Mouse (Mus musculus) embryonic facial prominence, embryonic 10.5 days (tissue): ENCODE data around the gene Dynlt1a. TPM values are rescaled to one million over a fixed set of nuclear protein-coding genes. Genes with fewer than 3 reads are reported as not detected.
"Not testable (repeated sequence)": the region's sequence is repeated elsewhere in the genome, so short reads cannot be mapped to it uniquely, and the experiment has no call there.

ENCODE experiments used
- DNase-seq: peaks from one replicate; pipeline ENCODE4 v3.0.0-alpha.2; 2017; ENCODE audit warnings: low spot score
- H3K27ac ChIP-seq: fragments of 300-500 bp; sonication (generic); replicated peaks from 2 replicates; pipeline ENCODE4 v1.5.1; 2016; ENCODE audit warnings: mild to moderate bottlenecking
- H3K27me3 ChIP-seq: fragments of 300-500 bp; sonication (generic); replicated peaks from 2 replicates; pipeline ENCODE4 v1.6.1; 2016; ENCODE audit warnings: low read depth, mild to moderate bottlenecking; ENCODE audit not compliant: poor library complexity, severe bottlenecking
- H3K36me3 ChIP-seq: fragments of 300-500 bp; sonication (generic); replicated peaks from 2 replicates; pipeline ENCODE4 v1.6.1; 2016; ENCODE audit warnings: mild to moderate bottlenecking, moderate library complexity
- H3K4me1 ChIP-seq: fragments of 300-500 bp; sonication (generic); 2 replicates; pipeline ENCODE4 v1.6.1; 2016
- H3K4me3 ChIP-seq: fragments of 300-500 bp; sonication (generic); 2 replicates; pipeline ENCODE4 v1.5.1; 2016; ENCODE audit warnings: mild to moderate bottlenecking, moderate library complexity
- H3K9me3 ChIP-seq: fragments of 300-500 bp; sonication (generic); 2 replicates; pipeline ENCODE4 v1.6.1; 2016; ENCODE audit warnings: mild to moderate bottlenecking
- WGBS: fragments of 180-500 bp; shearing (Covaris S2); methylation state at CpG from one replicate; pipeline ENCODE4 v1.1.7; 2016; 5-methylcytosine and 5-hydroxymethylcytosine counted together
- polyA plus RNA-seq: library from polyadenylated mRNA; unstranded; fragments of >200 nt; fragmentation: Nextera tagmentation; extraction: Ambion mirVana; gene quantifications from 2 replicates; pipeline ENCODE4 v1.2.1, GENCODE M21; 2016

The Dynlt1a gene
- 23.0 and 23.3 TPM in 2 replicates for polyA plus RNA-seq

- peak; percentile 98 for DNase-seq
- WGBS, result 11% methylated on average over 23 of the region's 23 CpGs
- H3K4me3 ChIP-seq, result peak within 1 kb of the TSS; percentile 60
- not testable (repeated sequence) for H3K36me3 ChIP-seq, H3K9me3 ChIP-seq, H3K4me1 ChIP-seq, H3K27ac ChIP-seq, H3K27me3 ChIP-seq
Measured at GRCm38 (mm10) chr17:6317339-6317985, at the start of gene Dynlt1a. Gene Dynlt1a (minus strand): TSS chr17:6317500.

- H3K4me1 ChIP-seq, H3K27ac ChIP-seq, H3K9me3 ChIP-seq, H3K27me3 ChIP-seq, H3K4me3 ChIP-seq, H3K36me3 ChIP-seq, DNase-seq: not testable (repeated sequence)
- 85% methylated on average over 10 of the region's 10 CpGs for WGBS
Measured at GRCm38 (mm10) chr17:6355256-6355655, 38.0 kb upstream of the Dynlt1a start.

GRCm38 (mm10) chr17:6342606-6343294 lies 25.4 kb upstream of the Dynlt1a start:
- H3K36me3 ChIP-seq, H3K27ac ChIP-seq, H3K9me3 ChIP-seq, DNase-seq, H3K4me3 ChIP-seq, H3K4me1 ChIP-seq, H3K27me3 ChIP-seq: not testable (repeated sequence)
- WGBS, result 100% methylated on average over 1 of the region's 12 CpGs

- H3K27ac ChIP-seq, DNase-seq, H3K9me3 ChIP-seq, H3K27me3 ChIP-seq, H3K4me3 ChIP-seq, H3K4me1 ChIP-seq, H3K36me3 ChIP-seq: not testable (repeated sequence)
- WGBS, result 78% methylated on average over 4 of the region's 4 CpGs
Measured at GRCm38 (mm10) chr17:6328997-6329396, 11.7 kb upstream of the Dynlt1a start.

GRCm38 (mm10) chr17:6327554-6327953 lies 10.3 kb upstream of the Dynlt1a start:
- not testable (repeated sequence) for H3K27me3 ChIP-seq, H3K4me3 ChIP-seq, H3K36me3 ChIP-seq, DNase-seq, H3K9me3 ChIP-seq, H3K4me1 ChIP-seq, H3K27ac ChIP-seq
- WGBS, result 93% methylated on average over 7 of the region's 7 CpGs

GRCm38 (mm10) chr17:6325543-6325942 lies 8.2 kb upstream of the Dynlt1a start:
- H3K9me3 ChIP-seq, DNase-seq, H3K27ac ChIP-seq, H3K27me3 ChIP-seq, H3K36me3 ChIP-seq, H3K4me3 ChIP-seq, H3K4me1 ChIP-seq: not testable (repeated sequence)
- 70% methylated on average over 6 of the region's 6 CpGs for WGBS

GRCm38 (mm10) chr17:6325021-6325420 lies 7.7 kb upstream of the Dynlt1a start:
- H3K4me3 ChIP-seq, H3K36me3 ChIP-seq, H3K27me3 ChIP-seq, H3K4me1 ChIP-seq, H3K9me3 ChIP-seq, DNase-seq, H3K27ac ChIP-seq: not testable (repeated sequence)
- WGBS, result 64% methylated on average over 10 of the region's 10 CpGs

- WGBS, result no CpG with 5 or more reads among the region's 10 CpGs
- not testable (repeated sequence) for H3K9me3 ChIP-seq, H3K36me3 ChIP-seq, H3K4me1 ChIP-seq, H3K27me3 ChIP-seq, H3K27ac ChIP-seq, DNase-seq, H3K4me3 ChIP-seq
Measured at GRCm38 (mm10) chr17:6321778-6322101, 4.4 kb upstream of the Dynlt1a start.

- H3K9me3 ChIP-seq, H3K4me1 ChIP-seq, DNase-seq, H3K4me3 ChIP-seq, H3K27me3 ChIP-seq, H3K27ac ChIP-seq, H3K36me3 ChIP-seq: not testable (repeated sequence)
- WGBS, result under 1% methylated on average over 21 of the region's 60 CpGs
Measured at GRCm38 (mm10) chr17:6321081-6321777, 3.9 kb upstream of the Dynlt1a start.

- not testable (repeated sequence) for H3K36me3 ChIP-seq, H3K27me3 ChIP-seq, H3K9me3 ChIP-seq, H3K4me1 ChIP-seq, H3K27ac ChIP-seq
- H3K4me3 ChIP-seq, result peak overlapping the region; percentile 60
- peak; percentile 48 for DNase-seq
- WGBS, result 4% methylated on average over 38 of the region's 38 CpGs
Measured at GRCm38 (mm10) chr17:6316379-6317126, 747 bp downstream of the Dynlt1a start.

GRCm38 (mm10) chr17:6315706-6316105 lies 1.6 kb downstream of the Dynlt1a start:
- not testable (repeated sequence) for H3K27ac ChIP-seq, H3K4me3 ChIP-seq

GRCm38 (mm10) chr17:6314493-6314892 lies 2.8 kb downstream of the Dynlt1a start:
- 75% methylated on average over 2 of the region's 3 CpGs for WGBS
- H3K4me3 ChIP-seq, H3K27ac ChIP-seq, H3K27me3 ChIP-seq, H3K9me3 ChIP-seq, H3K36me3 ChIP-seq, H3K4me1 ChIP-seq, DNase-seq: not testable (repeated sequence)

More at GRCm38 (mm10) chr17:6315706-6316105, 1.6 kb downstream of the Dynlt1a start:
- not testable (repeated sequence) for H3K9me3 ChIP-seq, H3K4me1 ChIP-seq, H3K36me3 ChIP-seq, H3K27me3 ChIP-seq, DNase-seq
- 59% methylated on average over 4 of the region's 4 CpGs for WGBS
